Mouse (Mus musculus): ENCODE results near the gene Serinc3. TPM values are rescaled to one million over a fixed set of nuclear protein-coding genes. Genes with fewer than 3 reads are reported as not detected.

Gene Serinc3
- polyA plus RNA-seq, 1 experiment from 2014 or later = 50.1 TPM

DNA sequence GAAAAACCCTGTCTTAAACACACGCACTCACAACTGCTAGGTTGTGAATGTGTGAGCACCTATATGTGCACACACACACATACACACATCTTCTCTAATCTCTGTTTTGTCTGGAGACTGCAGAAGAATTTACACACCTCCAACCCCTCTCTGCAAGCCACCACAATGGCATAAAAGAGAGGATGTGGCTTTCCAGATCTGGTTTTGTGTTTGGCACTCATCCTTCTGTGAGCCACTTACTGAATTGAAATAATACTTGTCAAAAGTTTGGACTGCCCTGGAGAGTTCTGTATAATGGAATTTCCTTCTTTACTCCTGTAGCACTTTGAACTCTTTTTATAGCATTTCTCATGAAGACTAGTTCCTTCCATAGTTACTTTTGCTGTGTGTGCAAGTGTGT lies 22.1 kb upstream of the Serinc3 start:
- WGBS = 83% methylated on average over 1 of the region's 1 CpGs
- no peak for ATAC-seq (ENCODE audit: low FRiP score, low TSS enrichment)
- Histone ChIP-seq H3K9ac (replicated peaks; ENCODE audit: low read length) (no peak overlapping the region), H3K4me3 (ENCODE audit: low read length) (no peak overlapping the region), H3K36me3 (ENCODE audit: insufficient read depth, low read length) (no peaks in the 10 kb centered on the region), H3K27me3 (ENCODE audit: insufficient read depth, low read length) (no peaks in the 10 kb centered on the region), H3K4me1 (ENCODE audit: insufficient read depth, low read length) (peaks cover 6% of the 10 kb centered on the region), H3K27ac (ENCODE audit: low read length) (no peak overlapping the region), H3K4me2 (replicated peaks; ENCODE audit: low read depth, low read length) (no peak overlapping the region), H3K9me3 (ENCODE audit: low read length) (no peaks in the 10 kb centered on the region)

DNA sequence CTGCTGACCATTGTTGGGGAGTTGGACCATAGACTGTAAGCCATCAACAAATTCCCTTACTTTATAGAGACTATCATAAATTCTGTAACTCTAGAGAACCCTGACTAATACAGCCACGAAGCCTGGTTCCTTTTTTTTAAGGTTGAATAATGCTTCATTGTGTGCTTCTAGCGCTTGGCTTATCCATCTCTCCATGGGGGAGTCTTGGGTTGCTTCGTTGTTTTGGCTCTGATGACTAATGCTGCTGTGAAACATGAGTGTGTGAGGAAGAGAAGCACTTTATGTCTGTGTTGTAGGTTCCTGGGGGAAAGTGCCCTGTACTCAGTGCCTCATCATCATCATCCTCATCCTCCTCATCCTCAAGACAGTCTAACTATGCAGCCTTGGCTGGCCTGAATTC lies 19.0 kb upstream of the Serinc3 start:
- no peak overlapping the region for H3K27ac ChIP-seq (ENCODE audit: low read length)
- no peak for ATAC-seq (ENCODE audit: low FRiP score, low TSS enrichment)
- no peak overlapping the region for H3K4me2 ChIP-seq (replicated peaks; ENCODE audit: low read depth, low read length)
- H3K9ac ChIP-seq (replicated peaks; ENCODE audit: low read length) = no peak overlapping the region
- peaks cover 31% of the 10 kb centered on the region for H3K4me1 ChIP-seq (ENCODE audit: insufficient read depth, low read length)
- H3K36me3 ChIP-seq (ENCODE audit: insufficient read depth, low read length) = no peaks in the 10 kb centered on the region
- 52% methylated on average over 3 of the region's 3 CpGs for WGBS
- no peak overlapping the region for H3K4me3 ChIP-seq (ENCODE audit: low read length)
- H3K9me3 ChIP-seq (ENCODE audit: low read length) = no peaks in the 10 kb centered on the region
- no peaks in the 10 kb centered on the region for H3K27me3 ChIP-seq (ENCODE audit: insufficient read depth, low read length)

DNA sequence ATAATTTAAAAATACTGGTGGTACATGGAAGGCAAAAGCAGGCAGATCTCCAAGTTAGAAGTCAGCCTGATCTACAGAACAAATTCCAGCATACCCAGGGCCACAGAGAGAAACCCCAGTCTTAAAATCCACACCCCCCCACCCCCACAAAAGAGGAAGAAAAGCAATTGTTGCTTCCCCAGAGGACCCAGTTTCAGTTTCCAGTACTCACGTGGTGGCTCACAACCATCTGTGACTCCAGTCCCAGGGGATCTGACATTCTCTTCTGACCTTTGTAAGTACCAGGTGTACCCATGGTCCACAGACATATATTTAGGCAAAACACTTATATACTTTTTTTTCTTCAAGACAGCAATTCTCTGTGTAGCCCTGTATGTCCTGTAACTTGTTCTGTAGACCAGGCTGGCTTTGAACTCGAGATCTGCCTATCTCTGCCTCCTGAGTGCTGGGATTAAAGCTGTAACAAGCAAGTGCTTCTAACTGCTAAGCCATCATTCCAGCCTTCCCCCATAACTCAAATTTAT lies 17.8 kb upstream of the Serinc3 start:
- H3K27ac ChIP-seq (ENCODE audit: low read length) = no peak overlapping the region

DNA sequence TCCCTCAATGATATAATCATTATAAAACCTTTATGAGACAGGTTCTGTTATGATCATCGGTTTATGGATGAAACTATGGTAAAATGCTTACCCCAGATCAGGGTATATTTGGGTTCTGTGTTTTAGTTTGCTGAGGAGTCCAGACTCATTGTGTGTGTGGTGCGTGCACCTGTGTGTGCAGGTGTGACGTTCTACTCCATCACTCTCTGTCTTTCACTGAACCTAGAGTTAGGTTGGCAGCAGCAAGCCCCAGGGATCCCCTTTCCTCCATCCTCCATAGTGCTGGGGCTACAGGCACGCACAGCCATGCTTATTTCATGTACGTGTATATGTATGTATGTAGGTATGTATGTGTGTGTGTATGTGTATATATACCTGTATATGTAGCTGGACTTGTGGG lies 17.1 kb upstream of the Serinc3 start:
- H3K4me1 ChIP-seq (ENCODE audit: insufficient read depth, low read length) = peaks cover 31% of the 10 kb centered on the region
- H3K27ac ChIP-seq (ENCODE audit: low read length) = peak overlapping the region; percentile 74; the same call in 1 of the 2 replicates
- ATAC-seq (ENCODE audit: low FRiP score, low TSS enrichment) = no peak
- 0 out of 2 replicates have a peak overlapping the region, but pooled peaks have one; percentile 10 for H3K4me2 ChIP-seq (replicated peaks; ENCODE audit: low read depth, low read length)
- H3K27me3 ChIP-seq (ENCODE audit: insufficient read depth, low read length) = no peaks in the 10 kb centered on the region
- no peak overlapping the region for H3K4me3 ChIP-seq (ENCODE audit: low read length)
- WGBS = 93% methylated on average over 5 of the region's 5 CpGs
- H3K36me3 ChIP-seq (ENCODE audit: insufficient read depth, low read length) = no peaks in the 10 kb centered on the region
- H3K9ac ChIP-seq (replicated peaks; ENCODE audit: low read length) = no peak overlapping the region
- no peaks in the 10 kb centered on the region for H3K9me3 ChIP-seq (ENCODE audit: low read length)

More for the DNA sequence above, 17.8 kb upstream of the Serinc3 start:
- Histone ChIP-seq H3K4me3 (ENCODE audit: low read length) (no peak overlapping the region), H3K9ac (replicated peaks; ENCODE audit: low read length) (no peak overlapping the region), H3K4me1 (ENCODE audit: insufficient read depth, low read length) (peaks cover 31% of the 10 kb centered on the region), H3K9me3 (ENCODE audit: low read length) (no peaks in the 10 kb centered on the region), H3K36me3 (ENCODE audit: insufficient read depth, low read length) (no peaks in the 10 kb centered on the region), H3K4me2 (replicated peaks; ENCODE audit: low read depth, low read length) (no peak overlapping the region), H3K27me3 (ENCODE audit: insufficient read depth, low read length) (no peaks in the 10 kb centered on the region)
- WGBS = 62% methylated on average over 2 of the region's 2 CpGs
- ATAC-seq (ENCODE audit: low FRiP score, low TSS enrichment) = no peak

DNA sequence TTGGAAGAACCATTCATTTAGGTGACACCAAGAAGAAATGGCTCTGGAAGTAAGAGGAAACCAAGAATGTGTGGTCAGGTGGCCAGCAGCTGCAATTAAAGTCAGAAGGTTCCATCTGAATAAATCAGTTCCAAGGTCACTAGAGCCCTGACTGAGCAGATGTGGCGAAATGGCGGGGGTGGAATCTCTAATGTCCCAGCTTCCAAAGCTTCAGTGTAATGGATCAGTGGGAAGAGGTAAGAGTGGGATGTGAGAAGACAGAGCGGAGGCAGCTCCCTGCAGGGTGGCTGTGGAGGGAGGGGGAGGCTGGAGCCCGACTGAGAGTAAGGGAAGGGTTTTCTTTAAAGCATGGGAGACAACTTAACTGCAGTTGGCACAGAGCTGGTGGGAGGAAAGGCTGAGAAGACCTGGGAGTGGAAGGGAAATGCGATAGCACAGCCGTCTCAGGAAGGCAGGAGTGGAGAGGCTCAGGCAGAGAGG lies 16.5 kb upstream of the Serinc3 start:
- H3K4me1 ChIP-seq (ENCODE audit: insufficient read depth, low read length) = peaks cover 31% of the 10 kb centered on the region
- H3K27me3 ChIP-seq (ENCODE audit: insufficient read depth, low read length) = no peaks in the 10 kb centered on the region
- no peak overlapping the region for H3K4me2 ChIP-seq (replicated peaks; ENCODE audit: low read depth, low read length)
- no peak overlapping the region; the same call in 1 of the 2 replicates for H3K9ac ChIP-seq (replicated peaks; ENCODE audit: low read length)
- H3K9me3 ChIP-seq (ENCODE audit: low read length) = no peaks in the 10 kb centered on the region
- 31% methylated on average over 6 of the region's 6 CpGs for WGBS
- no peak overlapping the region for H3K4me3 ChIP-seq (ENCODE audit: low read length)
- peak; percentile 82 for ATAC-seq (ENCODE audit: low FRiP score, low TSS enrichment)
- H3K27ac ChIP-seq (ENCODE audit: low read length) = peak overlapping the region; percentile 74
- no peaks in the 10 kb centered on the region for H3K36me3 ChIP-seq (ENCODE audit: insufficient read depth, low read length)

DNA sequence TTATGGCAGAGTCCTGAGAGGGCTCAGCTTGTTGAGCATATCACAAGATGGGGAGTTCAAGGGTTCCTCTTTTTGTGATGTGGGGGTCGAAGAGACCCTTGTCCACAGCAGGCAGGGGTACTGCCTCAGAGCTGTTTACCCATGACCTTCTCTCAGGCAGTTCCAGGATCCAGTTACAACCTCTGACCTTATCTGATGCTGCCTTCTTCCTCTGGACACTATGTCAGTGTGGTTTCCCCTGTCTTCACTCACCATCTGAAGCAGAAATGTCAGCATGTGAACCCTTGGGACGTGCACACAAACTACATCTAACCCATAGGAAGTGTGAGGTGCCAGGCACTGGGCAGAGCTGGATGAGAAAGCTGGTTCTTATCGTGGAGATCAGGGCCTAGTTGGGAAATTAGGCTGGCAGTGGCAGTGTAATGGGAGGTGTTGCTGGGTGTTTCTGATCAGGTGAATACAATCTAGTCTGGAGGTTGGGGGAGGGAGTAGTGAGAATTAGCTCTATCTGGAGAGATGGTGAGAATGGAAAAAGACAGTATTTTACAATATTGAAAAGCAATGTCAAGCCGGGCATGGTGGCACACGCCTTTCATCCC lies 15.3 kb upstream of the Serinc3 start:
- Histone ChIP-seq H3K4me1 (ENCODE audit: insufficient read depth, low read length) (peaks cover 31% of the 10 kb centered on the region), H3K4me2 (replicated peaks; ENCODE audit: low read depth, low read length) (no peak overlapping the region), H3K9ac (replicated peaks; ENCODE audit: low read length) (peak overlapping the region; percentile 7; the same call in 1 of the 2 replicates), H3K27ac (ENCODE audit: low read length) (peak overlapping the region; percentile 74; the same call in 1 of the 2 replicates), H3K36me3 (ENCODE audit: insufficient read depth, low read length) (no peaks in the 10 kb centered on the region), H3K27me3 (ENCODE audit: insufficient read depth, low read length) (no peaks in the 10 kb centered on the region), H3K4me3 (ENCODE audit: low read length) (no peak overlapping the region), H3K9me3 (ENCODE audit: low read length) (no peaks in the 10 kb centered on the region)
- no peak for ATAC-seq (ENCODE audit: low FRiP score, low TSS enrichment)
- WGBS = 55% methylated on average over 5 of the region's 5 CpGs

DNA sequence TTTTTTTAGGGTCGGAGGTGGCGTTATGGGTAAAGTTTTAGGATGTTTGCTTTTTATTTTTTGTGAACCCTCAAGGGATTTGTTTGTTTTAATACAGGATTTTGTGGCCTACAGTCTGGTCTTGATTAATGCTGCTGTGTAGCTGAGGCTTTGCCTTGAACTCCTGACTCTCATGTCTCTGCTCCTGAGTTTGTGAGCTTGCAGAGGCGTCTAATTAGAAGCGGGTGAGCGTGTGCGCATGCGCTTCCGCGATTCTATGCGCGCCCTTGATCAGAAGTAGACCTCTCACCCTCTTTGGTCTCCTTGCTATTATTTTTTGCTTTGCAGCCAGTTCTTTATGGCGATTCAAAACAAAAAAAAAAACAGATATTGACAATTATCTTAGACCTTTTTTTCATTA lies 14.5 kb upstream of the Serinc3 start:
- no peaks in the 10 kb centered on the region for H3K27me3 ChIP-seq (ENCODE audit: insufficient read depth, low read length)
- no peak overlapping the region; the same call in 1 of the 2 replicates for H3K27ac ChIP-seq (ENCODE audit: low read length)
- H3K36me3 ChIP-seq (ENCODE audit: insufficient read depth, low read length) = no peaks in the 10 kb centered on the region
- H3K9ac ChIP-seq (replicated peaks; ENCODE audit: low read length) = peak overlapping the region; percentile 86
- H3K4me1 ChIP-seq (ENCODE audit: insufficient read depth, low read length) = peaks cover 31% of the 10 kb centered on the region
- ATAC-seq (ENCODE audit: low FRiP score, low TSS enrichment) = no peak
- peak overlapping the region; percentile 72 for H3K4me3 ChIP-seq (ENCODE audit: low read length)
- WGBS = 75% methylated on average over 12 of the region's 12 CpGs
- H3K4me2 ChIP-seq (replicated peaks; ENCODE audit: low read depth, low read length) = peak overlapping the region; percentile 72
- H3K9me3 ChIP-seq (ENCODE audit: low read length) = no peaks in the 10 kb centered on the region

DNA sequence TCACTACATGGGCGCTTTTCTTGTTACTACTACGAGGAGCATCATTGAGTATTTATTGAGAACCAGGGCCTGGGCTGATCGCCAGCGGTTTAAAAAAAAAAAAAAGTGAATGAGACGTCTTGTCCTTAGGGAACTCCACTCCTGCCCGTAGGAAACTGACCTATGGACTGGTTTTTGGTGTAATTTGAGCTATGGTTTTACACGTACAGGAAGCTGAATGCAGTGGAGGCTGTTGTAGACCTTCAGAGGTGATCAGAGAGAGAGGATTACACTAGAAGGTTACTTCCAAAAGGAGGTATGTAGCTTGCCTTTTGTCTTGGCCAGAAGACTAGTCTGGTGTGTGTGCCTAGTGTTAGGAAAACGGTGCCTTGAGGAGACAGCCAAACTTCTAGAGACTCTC lies 14.0 kb upstream of the Serinc3 start:
- H3K9me3 ChIP-seq (ENCODE audit: low read length) = no peaks in the 10 kb centered on the region
- no peaks in the 10 kb centered on the region for H3K27me3 ChIP-seq (ENCODE audit: insufficient read depth, low read length)
- no peaks in the 10 kb centered on the region for H3K36me3 ChIP-seq (ENCODE audit: insufficient read depth, low read length)
- 0 out of 2 replicates have a peak, but pooled peaks have one; percentile 5 for ATAC-seq (ENCODE audit: low FRiP score, low TSS enrichment)
- H3K9ac ChIP-seq (replicated peaks; ENCODE audit: low read length) = peak overlapping the region; percentile 86
- peaks cover 31% of the 10 kb centered on the region for H3K4me1 ChIP-seq (ENCODE audit: insufficient read depth, low read length)
- H3K27ac ChIP-seq (ENCODE audit: low read length) = peak overlapping the region; percentile 87
- H3K4me2 ChIP-seq (replicated peaks; ENCODE audit: low read depth, low read length) = peak overlapping the region; percentile 72
- 1% methylated on average over 8 of the region's 8 CpGs for WGBS
- peak overlapping the region; percentile 72 for H3K4me3 ChIP-seq (ENCODE audit: low read length)

DNA sequence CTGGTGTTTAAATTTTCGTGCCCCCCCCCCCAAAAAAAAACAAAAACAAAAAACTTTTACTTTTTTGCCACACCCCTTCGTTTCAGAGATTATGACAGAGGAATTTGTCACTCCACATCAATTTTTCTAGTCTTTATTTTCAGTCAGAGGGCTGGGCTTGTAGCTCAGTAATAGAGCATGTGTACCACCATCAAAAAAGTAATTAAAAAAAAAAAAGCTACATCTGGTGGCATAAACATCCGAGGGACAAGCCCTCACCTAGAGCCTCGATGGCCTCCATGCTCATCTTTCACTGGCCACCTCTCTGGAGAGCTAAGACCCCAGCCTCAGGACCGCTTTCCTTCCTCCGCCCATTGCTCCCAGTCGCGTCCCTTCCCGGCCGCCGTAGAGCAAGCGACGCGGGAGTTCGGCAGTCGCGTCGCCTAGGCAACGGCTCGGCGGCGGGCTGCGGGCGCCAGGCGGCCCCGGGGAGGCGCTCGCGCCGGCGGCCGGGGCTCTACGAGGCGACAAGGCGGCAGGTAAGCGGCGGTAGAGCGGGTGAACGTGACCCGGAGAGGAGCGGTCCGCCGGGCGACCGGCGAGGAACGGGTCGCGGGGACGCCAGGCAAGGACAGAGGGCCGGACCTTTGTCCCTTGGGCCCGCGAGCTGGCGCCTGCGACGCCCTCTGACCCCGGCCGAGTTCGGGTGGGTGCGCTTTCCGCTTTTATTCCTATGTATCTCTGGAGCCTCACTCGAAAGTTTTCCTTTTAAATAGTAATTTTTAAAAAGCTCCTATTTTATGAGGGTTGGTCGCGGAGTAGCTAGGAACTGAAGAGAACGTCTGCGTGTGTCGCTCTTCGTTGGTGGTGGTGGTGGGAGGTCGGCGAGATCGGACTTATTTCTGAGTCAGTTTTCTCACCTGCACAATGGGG lies 13.3 kb upstream of the Serinc3 start, which contains the start of gene Pkig:
Gene Pkig, plus strand, starts transcription at position 412 of the 912 bp plus-strand sequence.
- Histone ChIP-seq H3K4me2 (replicated peaks; ENCODE audit: low read depth, low read length) (peak within 1 kb of the TSS; percentile 72), H3K4me3 (ENCODE audit: low read length) (peak within 1 kb of the TSS; percentile 72), H3K36me3 (ENCODE audit: insufficient read depth, low read length) (no peaks in the 10 kb centered on the region), H3K4me1 (ENCODE audit: insufficient read depth, low read length) (peaks cover 31% of the 10 kb centered on the region), H3K9me3 (ENCODE audit: low read length) (no peaks in the 10 kb centered on the region), H3K27me3 (ENCODE audit: insufficient read depth, low read length) (no peaks in the 10 kb centered on the region), H3K27ac (ENCODE audit: low read length) (peak within 1 kb of the TSS; percentile 87), H3K9ac (replicated peaks; ENCODE audit: low read length) (peak within 1 kb of the TSS; percentile 86)
- ATAC-seq (ENCODE audit: low FRiP score, low TSS enrichment) = peak; percentile 75
- under 1% methylated on average over 71 of the region's 71 CpGs for WGBS
